14 mouse cellular contexts compared by ENCODE assay signal in genomic region chr3:138802722-138803443, GRCm38 (mm10).
DNase-seq lines count a peak whose midpoint lies in the region; ATAC-seq and TF ChIP-seq lines count a peak whose summit lies in the region.
"Had no signal": no experiment of that assay in that cellular context is flagged by ENCODE, and none has a peak within 500 bp of the region (broad histone marks: within the 10 kb centered on the region; RNA-seq: fewer than 3 reads in every experiment).

No protein-coding gene starts in this region.

- peaks cover 39% of the 10 kb centered on the region for H3K4me1 ChIP-seq in forebrain, embryonic 14.5 days (ENCODE audit: control insufficient read depth, insufficient read depth, low read length)
- peaks cover 38% of the 10 kb centered on the region for H3K4me1 ChIP-seq in midbrain, embryonic 16.5 days (ENCODE audit: control insufficient read depth, insufficient read depth, low read length)
- H3K4me1 ChIP-seq: liver, embryonic 15.5 days had no signal

- H3K9me3 ChIP-seq in forebrain, embryonic 14.5 days (replicated peaks; ENCODE audit: control insufficient read depth, low read length), result no peaks in the 10 kb centered on the region
- no peaks in the 10 kb centered on the region for H3K9me3 ChIP-seq in midbrain, embryonic 16.5 days (replicated peaks; ENCODE audit: control insufficient read depth, low read length, poor library complexity, severe bottlenecking)
- H3K9me3 ChIP-seq: liver, embryonic 15.5 days had no signal

- 0 out of 2 replicates have a peak overlapping the region, but pooled peaks have one; percentile 38 for H3K9ac ChIP-seq in forebrain, embryonic 14.5 days (ENCODE audit: low read length)
- 0 out of 2 replicates have a peak overlapping the region, but pooled peaks have one; percentile 11 for H3K9ac ChIP-seq in midbrain, embryonic 16.5 days (ENCODE audit: low read depth, low read length)
- H3K9ac ChIP-seq: liver, embryonic 15.5 days had no signal

- peak overlapping the region; percentile 88 for H3K27ac ChIP-seq in layer of hippocampus, adult 2 months
- peak overlapping the region; percentile 84 for H3K27ac ChIP-seq in forebrain, embryonic 14.5 days (ENCODE audit: low read depth, low read length)
- H3K27ac ChIP-seq in midbrain, embryonic 16.5 days (ENCODE audit: low read length), result peak overlapping the region; percentile 39; the same call in 1 of the 2 replicates
- H3K27ac ChIP-seq: liver, embryonic 15.5 days had no signal

- H3K4me3 ChIP-seq in layer of hippocampus, adult 2 months, result no peak overlapping the region
- no peak overlapping the region for H3K4me3 ChIP-seq in forebrain, embryonic 14.5 days (ENCODE audit: low read depth, low read length)
- no peak overlapping the region for H3K4me3 ChIP-seq in midbrain, embryonic 16.5 days (ENCODE audit: low read depth, low read length)
- H3K4me3 ChIP-seq: erythroblast, embryonic 14.5 days; liver, embryonic 15.5 days had no signal

- DNase-seq in layer of hippocampus, adult 2 months (ENCODE audit: low spot score in 2 of 2), result peak in 1 of 2 experiments; percentile 36
- DNase-seq in layer of hippocampus, postnatal 14 days (ENCODE audit: low spot score in 2 of 2), result no peak
- peak; percentile 76 for DNase-seq in cerebellum, adult 9-10 months
- DNase-seq in forebrain, embryonic 14.5 days (ENCODE audit: low spot score), result peak; percentile 70
- no peak for DNase-seq in embryo, embryonic 10 days (ENCODE audit: low spot score)
- no peak for DNase-seq in gastrocnemius, postnatal 36 days
- no peak for DNase-seq in layer of hippocampus, postnatal 36 days
- DNase-seq: adrenal gland, postnatal 14 days; heart, postnatal 36 days; thymus, adult 2 months had no signal

- peak; percentile 17; the same call in 1 of the 2 replicates for ATAC-seq in forebrain, embryonic 14.5 days
- ATAC-seq in midbrain, embryonic 16.5 days, result no peak
- ATAC-seq: Patski had no signal

- WGBS in forebrain, embryonic 14.5 days, result 43% methylated on average over 21 of the region's 21 CpGs
- WGBS in midbrain, embryonic 16.5 days, result 57% methylated on average over 21 of the region's 21 CpGs

- H3K27me3 ChIP-seq in forebrain, embryonic 14.5 days (replicated peaks; ENCODE audit: control insufficient read depth, insufficient read depth, low read length), result no peaks in the 10 kb centered on the region
- no peaks in the 10 kb centered on the region for H3K27me3 ChIP-seq in midbrain, embryonic 16.5 days (ENCODE audit: control insufficient read depth, insufficient read depth, low read depth, low read length)
- H3K27me3 ChIP-seq: liver, embryonic 15.5 days; Patski had no signal

- no peak overlapping the region for H3K4me2 ChIP-seq in forebrain, embryonic 14.5 days (ENCODE audit: low read length)
- no peak overlapping the region for H3K4me2 ChIP-seq in midbrain, embryonic 16.5 days (ENCODE audit: low read length)
- H3K4me2 ChIP-seq: liver, embryonic 15.5 days had no signal

- intact Hi-C loops in gastrocnemius, postnatal 36 days (cut with DNase I), result no loop called here

- H3K36me3 ChIP-seq in forebrain, embryonic 14.5 days (ENCODE audit: control insufficient read depth, insufficient read depth, low read length), result no peaks in the 10 kb centered on the region
- H3K36me3 ChIP-seq in midbrain, embryonic 16.5 days (ENCODE audit: control insufficient read depth, insufficient read depth, low read length), result no peaks in the 10 kb centered on the region
- H3K36me3 ChIP-seq: liver, embryonic 15.5 days had no signal

- no peak for TF ChIP-seq CTCF in layer of hippocampus, adult 2 months (conservative IDR thresholded peaks at IDR 0.05)

Comparison
In these comparisons a context has a peak if more than half of its experiments do, and no peak if none do; other contexts are left out.
1. DNase-seq: peak in cerebellum, adult 9-10 months (single experiment) and forebrain, embryonic 14.5 days (single experiment); none in layer of hippocampus, postnatal 14 days (0 of 2), embryo, embryonic 10 days (single experiment), gastrocnemius, postnatal 36 days (0 of 2) and layer of hippocampus, postnatal 36 days (0 of 2).
2. Peak in every context shown above with its lines, with median percentiles within 50 percentile points of each other: H3K27ac ChIP-seq.